Mouse (Mus musculus) right cerebral cortex, postnatal 25 days (tissue): ENCODE results near the gene Olfr612.
"Not testable (repeated sequence)": the region's sequence is repeated elsewhere in the genome, so short reads cannot be mapped to it uniquely, and the experiment has no call there.

Source experiments
- DNase-seq: peaks from one replicate; pipeline ENCODE4 v3.0.0; 2022

The Olfr612 gene

DNA sequence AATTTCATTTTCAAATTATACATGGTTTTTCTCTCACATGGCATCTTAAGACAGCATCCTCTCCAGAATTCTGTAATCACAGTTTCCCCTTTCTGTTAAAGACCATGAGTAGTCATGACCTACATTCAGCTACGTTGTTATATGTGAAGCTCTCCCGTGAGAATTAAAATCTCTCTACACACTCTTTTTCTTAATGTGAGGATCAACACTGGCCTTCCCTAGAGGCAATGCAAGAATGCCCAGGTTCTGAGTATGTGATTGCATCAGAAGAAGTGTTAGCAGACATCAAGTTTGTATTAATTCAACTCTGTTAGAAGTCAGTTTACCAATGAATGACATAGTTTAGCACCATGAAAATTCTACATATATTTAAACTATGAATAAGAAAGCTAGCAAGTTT, at the start of gene Olfr612:
Gene Olfr612 (minus strand): TSS at position 101 of the 400 bp plus-strand sequence.
- DNase-seq: not testable (repeated sequence)

DNA sequence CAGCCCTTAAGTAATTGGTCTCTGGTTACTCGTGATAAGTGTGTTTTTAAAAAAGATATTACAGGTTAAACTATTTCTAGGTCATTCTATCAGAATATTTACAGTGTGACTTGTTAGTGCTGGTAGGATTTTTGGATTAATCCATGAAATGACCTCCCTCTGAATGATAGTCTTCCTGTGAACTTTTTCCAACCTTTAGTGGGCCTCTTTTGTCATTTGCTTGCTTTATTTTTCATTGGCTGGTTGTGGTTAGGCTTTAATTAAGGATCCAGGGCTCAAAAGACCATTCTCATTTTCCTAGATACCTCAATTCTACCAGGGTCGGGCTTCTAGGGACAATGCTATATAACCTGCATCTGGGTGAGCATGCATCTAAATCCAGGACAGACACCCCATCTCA, 47.3 kb upstream of the Olfr612 start, which contains the start of gene Olfr618:
Gene Olfr618 (plus strand): TSS at position 301 of the 400 bp plus-strand sequence.
- no peak for DNase-seq

DNA sequence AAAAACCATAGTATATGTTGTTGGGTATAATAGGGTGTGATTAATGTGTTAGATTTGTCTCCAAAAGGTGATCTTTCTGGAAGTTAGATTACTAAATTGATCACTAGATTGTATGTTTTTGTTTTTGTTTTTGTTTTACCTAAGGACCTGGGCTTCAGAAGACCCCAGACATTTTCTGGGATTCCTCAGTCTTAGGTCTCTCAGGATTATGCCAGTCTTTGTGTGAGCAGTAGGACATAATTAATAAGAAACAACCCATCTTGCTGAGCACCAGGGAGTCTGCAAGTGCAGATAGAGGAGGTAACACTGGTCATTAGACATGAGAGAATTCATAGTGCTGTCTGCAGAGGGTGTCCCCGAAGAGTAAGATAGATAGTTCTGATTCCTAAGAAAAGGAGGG, 30.2 kb upstream of the Olfr612 start, which contains the start of gene Olfr617:
Gene Olfr617 (plus strand): TSS at position 301 of the 400 bp plus-strand sequence.
- no peak for DNase-seq

DNA sequence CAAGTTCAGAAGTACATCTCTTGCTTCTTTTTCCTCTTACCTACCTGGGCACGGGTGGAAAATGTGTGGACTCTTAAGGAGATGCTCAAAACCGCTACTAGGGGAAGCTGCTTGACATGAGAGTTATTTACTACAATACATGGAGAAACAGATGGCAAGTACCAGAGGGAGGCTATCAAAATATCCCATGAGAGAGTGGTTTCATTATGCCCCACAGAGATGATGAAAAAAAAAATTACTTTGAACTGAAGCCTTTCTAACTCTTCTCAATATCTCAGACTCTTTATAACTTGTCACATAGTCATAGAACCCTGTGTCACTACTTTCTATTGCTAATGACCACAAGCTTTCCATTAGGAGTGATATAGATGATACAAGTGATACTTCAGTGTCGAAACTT, 26.5 kb upstream of the Olfr612 start, which contains the start of gene Olfr616:
Gene Olfr616 (minus strand): TSS at position 101 of the 400 bp plus-strand sequence.
- no peak for DNase-seq

DNA sequence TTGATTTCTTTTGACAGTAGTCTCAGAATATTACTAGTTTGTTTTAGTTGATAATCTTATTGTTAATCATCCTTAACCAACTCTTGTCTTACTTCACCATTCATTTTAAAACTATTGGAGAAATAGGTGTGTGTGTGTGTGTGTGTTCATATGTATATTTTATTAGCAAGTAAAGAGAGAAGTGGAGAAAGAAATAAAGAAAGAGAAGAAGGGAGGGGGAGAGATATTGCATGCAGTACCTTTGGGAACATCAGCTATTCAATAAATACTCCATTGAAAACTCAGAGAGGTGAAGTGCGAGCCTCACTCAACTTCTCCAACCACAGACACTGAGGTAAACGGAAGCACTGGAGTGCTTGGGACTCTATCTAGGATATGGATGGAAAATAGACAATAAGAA, 13.3 kb upstream of the Olfr612 start, which contains the start of gene Olfr615:
Gene Olfr615 (plus strand): TSS at position 301 of the 400 bp plus-strand sequence.
- no peak for DNase-seq

DNA sequence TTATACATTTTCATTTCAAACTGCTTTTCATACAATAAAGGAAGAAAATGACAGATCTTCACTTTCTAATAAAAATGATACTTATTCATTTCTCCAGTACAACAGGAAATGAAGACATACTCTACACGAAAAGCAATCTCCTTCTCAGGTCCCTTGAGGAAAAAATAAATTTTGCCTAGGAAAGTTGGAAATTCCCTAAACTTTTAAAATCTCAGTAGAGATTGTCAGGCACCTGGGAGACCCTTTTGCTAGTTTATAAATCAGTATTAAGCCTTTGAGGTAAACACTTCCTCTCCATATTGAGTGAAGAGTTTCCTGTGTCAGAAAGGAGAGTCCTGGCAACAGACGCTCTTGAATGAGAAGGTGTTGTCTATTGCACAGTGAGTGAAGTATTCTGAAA, 5.3 kb upstream of the Olfr612 start, which contains the start of gene Olfr613:
Gene Olfr613 (plus strand): TSS at position 301 of the 400 bp plus-strand sequence.
- DNase-seq: no peak

DNA sequence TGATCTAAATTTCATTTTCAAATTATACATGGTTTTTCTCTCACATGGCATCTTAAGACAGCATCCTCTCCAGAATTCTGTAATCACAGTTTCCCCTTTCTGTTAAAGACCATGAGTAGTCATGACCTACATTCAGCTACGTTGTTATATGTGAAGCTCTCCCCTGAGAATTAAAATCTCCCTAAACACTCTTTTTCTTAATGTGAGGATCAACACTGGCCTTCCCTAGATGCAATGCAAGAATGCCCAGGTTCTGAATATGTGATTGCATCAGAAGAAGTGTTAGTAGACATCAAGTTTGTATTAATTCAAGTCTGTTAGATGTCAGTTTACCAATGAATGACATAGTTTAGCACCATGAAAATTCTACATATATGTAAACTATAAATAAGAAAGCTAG, 21.8 kb downstream of the Olfr612 start, which contains the start of gene Olfr611:
Gene Olfr611 (minus strand): TSS at position 101 of the 400 bp plus-strand sequence.
- not testable (repeated sequence) for DNase-seq

DNA sequence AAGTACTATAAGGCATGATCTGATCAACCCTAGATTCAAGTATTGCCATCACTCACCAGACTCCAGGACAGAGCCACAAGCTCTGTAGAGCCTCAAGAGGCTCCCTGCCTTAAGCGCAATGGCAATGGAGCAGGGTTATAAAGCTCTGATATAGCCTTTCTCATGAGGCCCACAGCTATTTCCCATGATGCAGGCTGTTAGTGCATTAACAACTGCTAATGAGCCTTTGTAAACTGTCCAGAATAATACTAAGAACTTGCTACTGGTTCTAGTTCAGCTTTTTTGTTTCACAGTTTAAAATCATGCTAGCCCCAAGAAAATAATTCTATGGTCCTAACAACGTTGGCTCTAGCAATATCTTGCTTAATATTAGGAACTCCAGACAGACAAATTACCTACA, 30.5 kb downstream of the Olfr612 start, which contains the start of gene Olfr610:
Gene Olfr610 (minus strand): TSS at position 101 of the 400 bp plus-strand sequence.
- DNase-seq: no peak

DNA sequence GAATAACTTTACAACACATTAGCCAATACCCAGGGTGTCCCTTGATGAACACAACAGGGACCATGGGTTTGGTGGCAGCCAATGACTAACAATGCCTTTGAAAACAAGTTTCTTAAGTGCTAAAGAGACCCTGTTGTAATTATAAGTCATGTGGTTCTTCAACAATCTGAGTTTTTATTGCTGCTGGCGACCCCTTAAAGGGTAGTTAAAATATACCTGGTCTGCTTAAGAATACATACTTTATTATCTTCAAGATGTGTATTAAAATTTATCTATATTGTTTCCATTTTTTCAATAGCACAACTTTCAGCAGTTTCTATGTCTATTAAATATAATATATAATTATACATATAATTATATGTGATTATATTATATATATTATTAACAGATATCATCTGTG, 44.6 kb downstream of the Olfr612 start, which contains the start of gene Olfr609:
Gene Olfr609 (minus strand): TSS at position 101 of the 400 bp plus-strand sequence.
- DNase-seq: no peak
